Mouse (Mus musculus) heart, embryonic 14.5 days (tissue): ENCODE data around the gene Aspdh. TPM values are rescaled to one million over a fixed set of nuclear protein-coding genes. Genes with fewer than 3 reads are reported as not detected.

ENCODE experiments used
- ATAC-seq: fragments of 200-750 bp; cut with Nextera tagmentation; 2 replicates; pipeline ENCODE4 v1.8.0; 2017; ENCODE audit warnings: low read depth, moderate TSS enrichment; ENCODE audit not compliant: insufficient number of reproducible peaks, insufficient read depth, low FRiP score
- H3K27ac ChIP-seq, 2 experiments: fragments of 200-500 bp in 1 of 2; fragments of 300-500 bp in 1 of 2; sonication (generic) in 1 of 2; replicated peaks in 1 of 2; 2 replicates each; pipeline ENCODE4 v1.5.1; 2012 to 2014; ENCODE audit warnings: low read depth in 2 of 2, low read length in 2 of 2, control low read depth in 1 of 2, mild to moderate bottlenecking in 1 of 2, mixed read lengths in 1 of 2; ENCODE audit not compliant: control insufficient read depth in 1 of 2, insufficient read depth in 1 of 2
- H3K27me3 ChIP-seq: fragments of 300-500 bp; sonication (generic); 2 replicates; pipeline ENCODE4 v1.6.1; 2014; ENCODE audit warnings: mild to moderate bottlenecking, low read length, control low read depth; ENCODE audit not compliant: control insufficient read depth, insufficient read depth
- H3K36me3 ChIP-seq: fragments of 300-500 bp; sonication (generic); 2 replicates; pipeline ENCODE4 v1.6.1; 2014; ENCODE audit warnings: mild to moderate bottlenecking, control low read depth, low read length, mixed read lengths; ENCODE audit not compliant: control insufficient read depth, insufficient read depth
- H3K4me1 ChIP-seq, 2 experiments: fragments of 200-500 bp in 1 of 2; fragments of 300-500 bp in 1 of 2; sonication (generic) in 1 of 2; 2 replicates each; pipeline ENCODE4 v1.6.1; 2012 to 2014; ENCODE audit warnings: low read length in 2 of 2, control low read depth in 1 of 2, mixed read lengths in 1 of 2; ENCODE audit not compliant: control insufficient read depth in 2 of 2, insufficient read depth in 2 of 2
- H3K4me2 ChIP-seq: fragments of 300-500 bp; sonication (generic); 2 replicates; pipeline ENCODE4 v1.6.1; 2014; ENCODE audit warnings: mild to moderate bottlenecking, low read length
- H3K4me3 ChIP-seq, 2 experiments: fragments of 200-500 bp in 1 of 2; fragments of 300-500 bp in 1 of 2; sonication (generic) in 1 of 2; 2 replicates each; pipeline ENCODE4 v1.5.1; 2012 to 2014; ENCODE audit warnings: low read length in 2 of 2, mild to moderate bottlenecking in 2 of 2, control low read depth in 1 of 2, low read depth in 1 of 2, moderate library complexity in 1 of 2; ENCODE audit not compliant: control insufficient read depth in 1 of 2, insufficient read depth in 1 of 2
- H3K9ac ChIP-seq: fragments of 300-500 bp; sonication (generic); 2 replicates; pipeline ENCODE4 v1.6.1; 2014; ENCODE audit warnings: mild to moderate bottlenecking, low read length
- H3K9me3 ChIP-seq: fragments of 300-500 bp; sonication (generic); 2 replicates; pipeline ENCODE4 v1.6.1; 2016; ENCODE audit warnings: low read length, control low read depth; ENCODE audit not compliant: control insufficient read depth
- whole genome bisulfite sequencing: fragments of 180-500 bp; shearing (Covaris S2); extraction: QIAGEN DNeasy Blood & Tissue Kit; methylation state at CpG from one replicate; pipeline ENCODE4 v1.1.7; 2014; 5-methylcytosine and 5-hydroxymethylcytosine counted together
- polyA plus RNA-seq: library from polyadenylated mRNA; unstranded; fragments of >200 nt; fragmentation: Nextera tagmentation; extraction: Ambion mirVana; gene quantifications from 2 replicates; pipeline ENCODE4 v1.2.1, GENCODE M21; 2014

The Aspdh gene
- polyA plus RNA-seq, 1 experiment from 2014 or later = 0.34 TPM

GRCm38 (mm10) chr7:44441648-44442109 lies 23.5 kb upstream of the Aspdh start:
- Histone ChIP-seq H3K9me3 (no peaks in the 10 kb centered on the region), H3K4me2 (peak overlapping the region; percentile 81), H3K4me3 (peak overlapping the region; percentile 57), H3K9ac (peak overlapping the region; percentile 87), H3K27ac (peak overlapping the region; percentile 76 to 81; a peak in 3 of 4 replicates), H3K36me3 (peaks cover 4% of the 10 kb centered on the region; the same call in 1 of the 2 replicates), H3K27me3 (peaks cover 43% of the 10 kb centered on the region), H3K4me1 (peaks cover 20 to 37% of the 10 kb centered on the region in 2 experiments)
- ATAC-seq = no peak
- 0% methylated on average over 14 of the region's 14 CpGs for WGBS

- peak overlapping the region; percentile 87 for H3K9ac ChIP-seq
- H3K36me3 ChIP-seq = peaks cover 4% of the 10 kb centered on the region; the same call in 1 of the 2 replicates
- peaks cover 20 to 37% of the 10 kb centered on the region in 2 experiments for H3K4me1 ChIP-seq
- H3K4me2 ChIP-seq = peak overlapping the region; percentile 81
- H3K4me3 ChIP-seq = peak overlapping the region; percentile 57
- H3K27ac ChIP-seq = peak overlapping the region; percentile 38 to 81; a peak in 3 of 4 replicates
- peaks cover 43% of the 10 kb centered on the region for H3K27me3 ChIP-seq
- WGBS = 1% methylated on average over 14 of the region's 14 CpGs
- peak; percentile 29; the same call in 1 of the 2 replicates for ATAC-seq
- no peaks in the 10 kb centered on the region for H3K9me3 ChIP-seq
These were observed 22.8 kb upstream of the Aspdh start for GRCm38 (mm10) chr7:44442407-44442821.

GRCm38 (mm10) chr7:44443268-44444173 lies 21.7 kb upstream of the Aspdh start:
- peaks cover 43% of the 10 kb centered on the region for H3K27me3 ChIP-seq
- H3K4me3 ChIP-seq = peak overlapping the region; percentile 57
- H3K27ac ChIP-seq = peak overlapping the region; percentile 38 to 81
- no peaks in the 10 kb centered on the region for H3K9me3 ChIP-seq
- H3K9ac ChIP-seq = peak overlapping the region; percentile 87
- peak; percentile 9; the same call in 1 of the 2 replicates for ATAC-seq
- peak overlapping the region; percentile 81 for H3K4me2 ChIP-seq
- 12% methylated on average over 20 of the region's 20 CpGs for WGBS
- peaks cover 14% of the 10 kb centered on the region for H3K36me3 ChIP-seq
- peaks cover 20 to 37% of the 10 kb centered on the region in 2 experiments for H3K4me1 ChIP-seq

DNA sequence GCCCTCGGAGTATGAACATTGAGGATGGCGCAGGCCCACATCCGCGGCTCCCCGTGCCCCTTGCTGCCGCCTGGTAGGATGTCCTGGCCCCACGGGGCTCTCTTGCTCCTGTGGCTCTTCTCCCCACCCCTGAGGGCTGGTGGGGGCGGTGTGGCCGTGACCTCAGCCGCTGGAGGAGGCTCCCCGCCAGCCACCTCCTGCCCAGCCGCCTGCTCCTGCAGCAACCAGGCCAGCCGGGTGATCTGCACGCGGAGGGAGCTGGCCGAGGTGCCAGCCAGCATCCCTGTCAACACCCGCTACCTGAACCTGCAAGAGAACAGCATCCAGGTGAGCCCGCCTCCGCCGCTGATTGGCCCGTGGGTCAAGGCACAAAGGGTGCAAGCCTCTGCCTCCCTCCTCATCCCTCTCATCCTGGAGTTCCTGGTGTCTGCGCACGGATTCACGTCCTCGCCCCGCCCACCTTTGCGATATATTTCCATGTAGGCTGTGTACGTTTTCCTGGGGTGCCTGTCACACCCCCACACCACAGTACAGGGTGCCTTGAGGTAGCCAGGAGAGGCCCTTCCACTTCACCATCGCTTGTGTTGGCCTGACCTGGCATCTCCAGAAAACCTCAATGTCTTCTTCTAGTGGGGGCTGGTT lies 20.2 kb upstream of the Aspdh start:
- peaks cover 20 to 37% of the 10 kb centered on the region in 2 experiments for H3K4me1 ChIP-seq
- H3K27ac ChIP-seq = no peak overlapping the region
- WGBS = 21% methylated on average over 29 of the region's 29 CpGs
- peak overlapping the region; percentile 81 for H3K4me2 ChIP-seq
- H3K4me3 ChIP-seq = no peak overlapping the region
- ATAC-seq = no peak
- peaks cover 34% of the 10 kb centered on the region for H3K27me3 ChIP-seq
- no peaks in the 10 kb centered on the region for H3K9me3 ChIP-seq
- H3K36me3 ChIP-seq = peaks cover 29% of the 10 kb centered on the region
- peak overlapping the region; percentile 34; the same call in 1 of the 2 replicates for H3K9ac ChIP-seq

DNA sequence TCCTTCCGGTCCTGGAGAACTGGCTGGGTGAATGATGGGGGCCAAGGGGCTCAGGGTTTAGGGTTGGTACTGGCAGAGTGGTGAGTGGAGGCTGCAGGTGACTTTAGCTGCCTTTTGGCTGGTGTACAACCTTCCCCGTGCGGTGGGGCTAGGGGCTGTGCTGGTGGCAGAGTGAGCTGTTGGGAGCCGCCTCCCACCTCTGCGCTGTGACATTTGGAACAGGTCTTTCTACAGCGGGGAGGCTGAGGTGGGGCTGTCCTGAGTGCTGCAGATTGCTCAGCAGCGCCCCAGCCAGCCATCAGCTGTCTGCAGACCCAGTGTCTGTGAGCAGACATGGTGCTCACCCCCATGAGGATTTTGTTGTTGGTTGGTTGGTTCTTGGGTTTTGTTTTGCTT lies 19.7 kb upstream of the Aspdh start:
- H3K9ac ChIP-seq = no peak overlapping the region; the same call in 1 of the 2 replicates
- H3K27me3 ChIP-seq = peaks cover 29% of the 10 kb centered on the region
- no peak overlapping the region for H3K27ac ChIP-seq
- H3K9me3 ChIP-seq = no peaks in the 10 kb centered on the region
- H3K36me3 ChIP-seq = peaks cover 29% of the 10 kb centered on the region
- 0 out of 2 replicates have a peak overlapping the region, but pooled peaks have one; percentile 25 for H3K4me2 ChIP-seq
- peaks cover 20 to 37% of the 10 kb centered on the region in 2 experiments for H3K4me1 ChIP-seq
- 27% methylated on average over 7 of the region's 7 CpGs for WGBS
- no peak for ATAC-seq
- H3K4me3 ChIP-seq = no peak overlapping the region

- no peak overlapping the region for H3K4me3 ChIP-seq
- H3K27me3 ChIP-seq = peaks cover 22% of the 10 kb centered on the region
- H3K4me2 ChIP-seq = no peak overlapping the region
- WGBS = 37% methylated on average over 12 of the region's 12 CpGs
- peaks cover 20 to 37% of the 10 kb centered on the region in 2 experiments for H3K4me1 ChIP-seq
- H3K9me3 ChIP-seq = no peaks in the 10 kb centered on the region
- ATAC-seq = no peak; the same call in 1 of the 2 replicates
- peaks cover 30% of the 10 kb centered on the region for H3K36me3 ChIP-seq
- no peak overlapping the region for H3K27ac ChIP-seq
- H3K9ac ChIP-seq = 0 out of 2 replicates have a peak overlapping the region, but pooled peaks have one; percentile 34
These were observed 18.9 kb upstream of the Aspdh start for GRCm38 (mm10) chr7:44446070-44446855.
